Mouse (Mus musculus) splenic B cell, adult 2 months (primary cell): ENCODE measurements at regions not wholly inside any gene's neighbourhood (a gene's known extent, or its start where the extent isn't known, plus 50 kb on each side); places are given as distances from the start of the nearest gene placed in this dataset.

Experiments
- DNase-seq: peaks from one replicate; pipeline ENCODE4 v3.0.0-alpha.2; 2011; ENCODE audit warnings: low read depth, low spot score
- H3K27me3 ChIP-seq: 2 replicates; pipeline ENCODE4 v1.6.1; 2012; ENCODE audit warnings: mild to moderate bottlenecking, low read length, moderate library complexity, mixed read lengths; ENCODE audit not compliant: control insufficient read depth, poor library complexity, insufficient read depth, severe bottlenecking
- H3K36me3 ChIP-seq: 2 replicates; pipeline ENCODE4 v1.6.1; 2012; ENCODE audit warnings: mild to moderate bottlenecking, low read length, moderate library complexity, mixed read lengths; ENCODE audit not compliant: control insufficient read depth, poor library complexity, insufficient read depth, severe bottlenecking

DNA sequence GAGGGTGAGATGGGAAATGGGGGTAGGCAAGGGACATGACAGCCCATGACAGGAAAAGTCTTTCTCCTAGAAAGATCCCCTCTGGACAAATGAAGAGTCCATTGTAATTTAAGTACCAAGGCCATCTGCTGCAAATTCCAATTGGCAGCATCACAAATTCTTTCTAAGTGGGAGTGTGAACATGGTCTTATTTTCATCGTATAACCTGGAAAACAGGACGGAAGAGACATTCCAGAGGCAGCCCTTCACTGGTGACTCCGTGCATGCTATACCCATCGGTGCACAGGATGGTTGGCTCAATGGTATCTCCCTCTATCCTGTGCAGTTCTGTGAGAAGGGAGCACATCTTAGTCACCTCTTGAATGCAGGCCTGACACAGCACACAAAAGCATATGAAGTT, 249.8 kb downstream of the Gm9195 start:
- no peaks in the 10 kb centered on the region for H3K36me3 ChIP-seq
- no peaks in the 10 kb centered on the region for H3K27me3 ChIP-seq
- DNase-seq = no peak

- DNase-seq = no peak
- no peaks in the 10 kb centered on the region for H3K27me3 ChIP-seq
- H3K36me3 ChIP-seq = no peaks in the 10 kb centered on the region
These were observed 251.4 kb downstream of the Gm9195 start for GRCm38 (mm10) chr14:72240272-72240671.

DNA sequence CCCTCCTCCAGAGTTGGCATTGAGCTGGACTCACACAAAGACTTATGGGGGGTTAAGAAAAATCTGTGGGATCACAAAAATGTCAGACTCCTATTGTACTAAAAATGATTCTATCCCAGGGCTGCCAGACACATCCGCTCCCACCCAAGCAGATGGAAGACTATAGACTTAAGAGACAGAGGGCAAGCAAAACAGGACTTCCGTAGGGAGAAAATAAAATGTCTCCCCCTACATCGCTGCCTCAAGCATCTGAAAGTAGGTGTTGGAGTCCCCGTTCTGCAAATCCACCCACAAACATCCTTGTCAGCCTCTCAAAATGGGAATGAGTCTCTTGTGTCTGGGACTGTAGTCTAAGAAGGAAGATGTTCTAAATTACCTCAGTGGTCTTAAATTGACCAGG, 253.3 kb downstream of the Gm9195 start:
- H3K36me3 ChIP-seq = no peaks in the 10 kb centered on the region
- no peak for DNase-seq
- H3K27me3 ChIP-seq = no peaks in the 10 kb centered on the region

- Histone ChIP-seq H3K36me3 (no peaks in the 10 kb centered on the region), H3K27me3 (no peaks in the 10 kb centered on the region)
- no peak for DNase-seq
These were observed 257.2 kb downstream of the Gm9195 start for GRCm38 (mm10) chr14:72234234-72235075.

DNA sequence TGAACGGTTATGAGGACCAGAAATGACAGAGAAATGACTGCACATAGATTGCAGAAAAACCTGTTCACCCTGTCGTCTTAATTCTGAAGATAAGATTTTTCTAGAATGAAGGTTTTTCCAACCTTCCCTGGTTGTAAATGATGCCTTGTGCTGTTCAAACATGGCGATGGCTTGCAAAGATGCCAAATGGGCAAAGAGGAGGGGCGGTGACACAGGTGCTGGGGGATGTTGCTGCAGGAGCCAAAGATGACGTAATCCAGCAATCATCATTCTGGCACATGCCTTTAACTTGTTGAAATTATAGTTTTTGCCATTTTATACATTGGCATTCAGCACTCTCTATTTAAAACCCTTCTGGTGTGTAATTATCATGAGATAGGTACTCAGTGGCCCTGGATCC, 263.8 kb downstream of the Gm9195 start:
- Histone ChIP-seq H3K27me3 (no peaks in the 10 kb centered on the region), H3K36me3 (no peaks in the 10 kb centered on the region)
- no peak for DNase-seq

DNA sequence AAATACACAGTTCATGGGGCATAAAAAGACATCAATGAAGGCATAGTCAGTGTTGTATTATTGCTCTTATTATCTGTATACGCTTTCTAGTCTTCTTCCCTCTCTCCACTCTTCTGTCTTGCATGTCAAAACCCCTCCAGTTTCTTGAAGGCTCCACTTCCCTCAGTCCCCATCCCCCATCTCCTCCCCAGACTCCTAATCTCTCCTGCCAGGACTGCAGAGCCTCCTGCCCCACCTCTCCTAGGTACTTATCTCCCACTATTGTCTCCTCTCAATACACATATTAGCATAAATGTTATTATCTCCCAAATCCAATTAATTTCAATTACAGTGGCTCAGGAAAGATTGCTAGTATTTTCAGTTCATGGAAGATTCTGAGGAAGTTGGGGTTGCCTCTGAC, 264.2 kb downstream of the Gm9195 start:
- Histone ChIP-seq H3K36me3 (no peaks in the 10 kb centered on the region), H3K27me3 (no peaks in the 10 kb centered on the region)
- DNase-seq = no peak

DNA sequence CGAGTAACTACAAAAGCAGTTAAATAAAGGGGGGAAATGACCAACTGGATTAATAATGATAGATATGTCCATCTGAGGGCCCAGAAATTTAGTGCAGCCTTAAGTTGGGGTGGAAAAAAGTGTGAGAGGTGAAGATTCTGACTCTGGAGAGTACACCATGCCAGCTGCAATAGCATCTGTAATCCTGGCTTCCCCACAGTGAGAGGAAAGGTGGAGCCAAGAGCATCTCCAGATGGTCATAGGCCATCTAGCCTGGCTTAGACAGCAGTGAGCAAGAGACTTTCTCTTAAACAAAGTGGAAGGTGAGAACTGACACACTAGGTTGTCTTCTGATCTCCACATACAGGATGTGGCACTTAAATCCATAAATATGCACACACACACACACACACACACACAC, 264.7 kb downstream of the Gm9195 start:
- DNase-seq = no peak
- Histone ChIP-seq H3K36me3 (no peaks in the 10 kb centered on the region), H3K27me3 (no peaks in the 10 kb centered on the region)

DNA sequence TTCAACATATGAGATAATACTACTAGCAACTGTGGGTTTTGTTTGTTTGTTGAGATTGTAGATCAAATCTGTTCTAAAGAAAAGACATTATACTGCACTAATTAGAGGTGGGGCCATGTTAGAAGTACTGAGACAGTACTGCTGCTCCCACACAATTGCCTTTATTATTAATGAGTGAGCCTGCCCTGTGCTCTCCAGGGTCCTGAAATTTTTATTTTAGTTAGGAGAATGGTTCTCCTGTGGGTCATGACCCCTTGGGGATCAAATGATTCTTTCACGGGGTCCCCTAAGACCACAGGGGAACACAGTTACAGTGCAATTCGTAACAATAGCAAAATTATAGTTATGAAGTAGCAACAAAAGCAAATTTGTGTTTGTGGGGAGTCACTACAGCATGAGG, 268.8 kb downstream of the Gm9195 start:
- DNase-seq = no peak
- Histone ChIP-seq H3K36me3 (no peaks in the 10 kb centered on the region), H3K27me3 (no peaks in the 10 kb centered on the region)

- H3K27me3 ChIP-seq = no peaks in the 10 kb centered on the region
- no peak for DNase-seq
- no peaks in the 10 kb centered on the region for H3K36me3 ChIP-seq
These were observed 272.1 kb downstream of the Gm9195 start for GRCm38 (mm10) chr14:72219523-72219922.

- Histone ChIP-seq H3K36me3 (no peaks in the 10 kb centered on the region), H3K27me3 (no peaks in the 10 kb centered on the region)
- DNase-seq = no peak
These were observed 291.3 kb downstream of the Gm9195 start for GRCm38 (mm10) chr14:72200307-72200706.

- no peak for DNase-seq
- Histone ChIP-seq H3K36me3 (no peaks in the 10 kb centered on the region), H3K27me3 (no peaks in the 10 kb centered on the region)
These were observed 291.7 kb downstream of the Gm9195 start for GRCm38 (mm10) chr14:72199900-72200299.

DNA sequence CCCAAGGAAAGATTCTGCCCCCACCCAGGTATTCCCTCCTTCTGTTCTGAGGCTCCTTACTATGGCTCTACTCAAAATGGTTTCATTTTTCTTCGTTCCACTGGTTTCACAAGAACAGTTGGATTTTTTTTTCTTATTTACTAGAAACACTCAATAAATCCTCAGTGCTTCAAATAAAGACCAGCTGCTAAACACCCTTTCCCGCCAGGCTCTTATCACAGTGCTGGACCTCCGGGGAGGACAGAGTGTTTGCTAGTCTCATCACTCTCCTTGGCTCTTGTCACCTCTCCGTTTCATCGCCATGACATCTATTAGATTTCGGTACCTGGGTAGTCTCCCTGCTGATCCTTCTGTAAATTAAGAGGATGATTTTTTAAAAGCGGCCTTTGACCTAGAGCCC, 293.7 kb downstream of the Gm9195 start:
- DNase-seq = no peak
- no peaks in the 10 kb centered on the region for H3K27me3 ChIP-seq

GRCm38 (mm10) chr14:72187329-72187984, 304.2 kb downstream of the Gm9195 start:
- no peak for DNase-seq
- Histone ChIP-seq H3K27me3 (no peaks in the 10 kb centered on the region), H3K36me3 (no peaks in the 10 kb centered on the region)

More for the DNA sequence above, 293.7 kb downstream of the Gm9195 start:
- H3K36me3 ChIP-seq = no peaks in the 10 kb centered on the region

DNA sequence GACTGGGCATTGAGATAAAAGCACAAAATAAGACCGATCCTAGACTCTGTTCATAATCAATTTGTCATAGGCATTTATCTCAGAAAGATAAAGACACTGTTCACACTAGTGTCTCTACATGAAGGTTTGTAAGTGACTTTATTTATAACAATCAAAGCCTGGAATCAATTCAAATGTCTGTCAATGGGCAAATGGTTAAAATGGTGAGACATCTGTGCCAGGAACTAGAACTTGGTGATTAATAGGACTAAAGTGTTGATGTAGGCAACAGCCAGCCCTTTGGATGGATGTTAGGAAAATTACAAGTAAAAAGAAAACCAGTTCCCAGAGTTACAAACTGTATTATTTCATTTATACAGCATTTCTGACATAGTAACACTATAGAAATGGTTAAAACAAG, 315.9 kb downstream of the Gm9195 start:
- no peak for DNase-seq
- H3K27me3 ChIP-seq = no peaks in the 10 kb centered on the region
- H3K36me3 ChIP-seq = no peaks in the 10 kb centered on the region

DNA sequence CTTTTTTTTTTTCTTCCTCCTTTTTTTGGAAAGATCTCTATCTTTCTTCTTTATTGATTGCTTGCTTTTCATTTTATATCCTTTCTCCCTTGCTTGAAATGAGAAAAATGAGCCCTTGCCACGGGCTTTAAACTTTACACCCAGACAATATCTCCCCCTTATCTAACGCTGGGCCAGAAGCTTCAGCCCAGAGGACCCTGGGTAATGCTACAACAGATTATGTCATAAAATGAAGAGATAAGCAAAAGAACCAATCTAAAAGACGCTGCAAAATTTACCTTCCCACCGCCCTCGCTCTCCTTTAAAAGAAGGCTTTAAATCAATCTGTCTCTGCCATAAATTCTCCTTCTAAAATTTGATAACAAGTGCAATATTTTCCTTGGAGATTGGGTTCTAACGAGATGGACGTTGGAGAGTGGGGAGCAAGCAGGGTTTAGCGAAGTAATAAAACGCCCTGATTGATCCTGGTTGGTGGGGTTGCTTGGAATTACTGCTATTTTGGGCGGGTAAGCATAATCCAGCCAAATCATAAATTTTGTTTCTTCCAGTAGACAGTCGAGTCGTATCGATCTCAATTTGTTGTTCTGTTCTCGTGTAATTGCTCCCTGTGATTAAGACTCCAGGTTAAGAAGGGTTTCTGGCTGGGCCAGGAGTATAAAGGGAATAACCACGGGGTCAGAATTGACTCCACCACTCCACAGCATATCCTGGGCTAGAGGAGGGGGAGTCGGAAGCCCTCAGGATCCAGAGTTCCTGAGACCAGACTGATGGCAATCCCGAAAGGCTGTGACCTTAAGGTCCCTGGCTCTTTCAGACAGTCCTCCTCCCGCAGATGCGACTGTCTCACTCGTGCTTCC, 318.9 kb downstream of the Gm9195 start:
- Histone ChIP-seq H3K27me3 (no peaks in the 10 kb centered on the region), H3K36me3 (no peaks in the 10 kb centered on the region)
- DNase-seq = no peak
